Mouse (Mus musculus): ENCODE results near the gene Gm10306.
A peak's percentile ranks its signal among the peaks of the same experiment; 100 is the strongest.

Gm10306 gene

GRCm38 (mm10) chr4:94556265-94557054 lies at the start of gene Gm10306, which contains the start of gene Caap1:
Gene Gm10306 (plus strand): TSS chr4:94556546.
Gene Caap1 (minus strand): TSS chr4:94556796.
- DNase-seq = peak; percentile 90

- DNase-seq = no peak
These were observed 41.0 kb upstream of the Gm10306 start for GRCm38 (mm10) chr4:94515366-94515765.

- DNase-seq = no peak
These were observed 38.7 kb upstream of the Gm10306 start for GRCm38 (mm10) chr4:94517631-94518030.

- no peak for DNase-seq
These were observed 33.0 kb upstream of the Gm10306 start for GRCm38 (mm10) chr4:94523321-94523720.

GRCm38 (mm10) chr4:94529448-94529847 lies 26.9 kb upstream of the Gm10306 start:
- DNase-seq = no peak

GRCm38 (mm10) chr4:94533205-94533604 lies 23.1 kb upstream of the Gm10306 start:
- DNase-seq = no peak

GRCm38 (mm10) chr4:94543041-94543440 lies 13.3 kb upstream of the Gm10306 start:
- DNase-seq = no peak

GRCm38 (mm10) chr4:94544321-94544720 lies 12.0 kb upstream of the Gm10306 start:
- DNase-seq = no peak

GRCm38 (mm10) chr4:94554955-94555494 lies 1.3 kb upstream of the Gm10306 start:
- no peak for DNase-seq

- peak; percentile 11 for DNase-seq
These were observed 799 bp downstream of the Gm10306 start for GRCm38 (mm10) chr4:94557145-94557544.

GRCm38 (mm10) chr4:94559266-94559665 lies 2.9 kb downstream of the Gm10306 start:
- DNase-seq = no peak

GRCm38 (mm10) chr4:94560316-94560715 lies 4.0 kb downstream of the Gm10306 start:
- no peak for DNase-seq

- no peak for DNase-seq
These were observed 5.8 kb downstream of the Gm10306 start for GRCm38 (mm10) chr4:94561954-94562648.

- DNase-seq = no peak
These were observed 8.0 kb downstream of the Gm10306 start for GRCm38 (mm10) chr4:94564297-94564696.

- DNase-seq = no peak
These were observed 16.3 kb downstream of the Gm10306 start for GRCm38 (mm10) chr4:94572677-94573076.

GRCm38 (mm10) chr4:94591765-94592381 lies 35.5 kb downstream of the Gm10306 start:
- no peak for DNase-seq

GRCm38 (mm10) chr4:94592709-94593108 lies 36.4 kb downstream of the Gm10306 start:
- DNase-seq = no peak

- peak; percentile 8 for DNase-seq
These were observed 45.0 kb downstream of the Gm10306 start for GRCm38 (mm10) chr4:94601395-94601794.

- no peak for DNase-seq
These were observed 46.2 kb downstream of the Gm10306 start for GRCm38 (mm10) chr4:94602496-94603030.

- peak; percentile 88 for DNase-seq
These were observed 46.8 kb downstream of the Gm10306 start, which contains the start of gene Plaa for GRCm38 (mm10) chr4:94603031-94603629. Gene Plaa (minus strand): TSS chr4:94603244.

GRCm38 (mm10) chr4:94604452-94605019 lies 48.2 kb downstream of the Gm10306 start:
- DNase-seq = no peak

- DNase-seq = no peak
These were observed 49.2 kb downstream of the Gm10306 start for GRCm38 (mm10) chr4:94605591-94605990.
